Mouse (Mus musculus) cerebellum, adult 9-11 months (tissue): ENCODE results near the gene Cdrt4.

Experiments
- DNase-seq: peaks from one replicate; pipeline ENCODE4 v3.0.0; 2022

The Cdrt4 gene

DNA sequence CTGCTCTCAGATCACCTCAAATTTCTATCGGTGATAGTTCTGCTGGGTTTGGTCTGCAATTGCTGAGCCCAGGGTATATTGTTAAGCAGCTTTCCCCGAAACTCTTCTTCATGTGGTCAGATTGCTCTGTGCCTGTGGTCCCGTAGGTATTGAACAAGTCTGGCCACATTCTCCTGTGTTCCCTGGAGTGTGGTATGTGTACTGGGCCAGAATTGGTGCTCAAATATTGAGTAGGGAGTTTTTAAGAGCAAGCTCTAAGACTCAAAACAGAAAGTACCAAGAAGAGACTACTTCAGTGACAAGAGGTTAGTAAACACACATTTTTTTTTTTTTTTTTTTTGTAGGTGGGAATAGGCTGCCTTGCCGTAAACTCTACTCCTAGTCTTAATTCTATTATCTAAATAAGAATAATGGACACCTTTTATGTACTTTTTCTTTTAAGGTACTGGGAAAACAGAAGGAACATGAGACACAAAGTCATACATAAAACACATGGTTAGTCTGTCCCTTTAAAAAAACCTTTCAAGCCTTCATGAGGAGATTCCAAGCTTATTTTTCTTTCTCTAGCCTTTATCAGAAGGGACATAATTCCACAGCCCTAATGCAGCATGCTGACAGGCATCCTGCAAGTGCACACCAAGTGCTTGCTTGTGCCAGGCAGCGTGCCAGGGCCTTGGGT is 46.2 kb downstream of the Cdrt4 start:
- DNase-seq: no peak

DNA sequence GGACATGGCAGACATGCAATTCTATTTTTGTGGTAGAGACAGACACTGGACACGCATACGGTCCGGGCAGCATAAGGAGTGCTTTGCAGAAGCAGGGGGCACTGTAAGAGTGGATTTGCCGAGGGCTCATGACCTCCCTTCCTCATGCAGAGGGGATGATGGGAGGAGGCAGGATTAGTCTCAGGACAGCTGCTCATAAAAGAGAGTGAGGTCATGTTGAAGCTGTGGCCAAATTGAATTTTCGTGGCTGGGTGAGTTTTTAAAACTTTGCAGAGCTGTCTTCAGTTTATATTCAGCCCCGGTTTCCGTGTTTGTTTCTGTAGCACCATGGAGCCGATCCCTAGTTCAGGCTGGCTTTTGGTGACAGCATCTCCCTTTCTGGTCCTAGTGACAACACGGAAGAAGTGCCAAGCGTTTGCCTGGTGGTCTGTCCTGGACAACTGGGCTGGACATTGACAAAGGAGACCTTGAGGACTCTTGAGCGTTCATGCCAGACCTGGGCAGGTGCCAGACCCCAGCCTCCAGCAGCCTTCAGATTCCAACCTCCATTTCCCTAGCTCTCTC is 46.8 kb downstream of the Cdrt4 start:
- DNase-seq: peak; percentile 60

DNA sequence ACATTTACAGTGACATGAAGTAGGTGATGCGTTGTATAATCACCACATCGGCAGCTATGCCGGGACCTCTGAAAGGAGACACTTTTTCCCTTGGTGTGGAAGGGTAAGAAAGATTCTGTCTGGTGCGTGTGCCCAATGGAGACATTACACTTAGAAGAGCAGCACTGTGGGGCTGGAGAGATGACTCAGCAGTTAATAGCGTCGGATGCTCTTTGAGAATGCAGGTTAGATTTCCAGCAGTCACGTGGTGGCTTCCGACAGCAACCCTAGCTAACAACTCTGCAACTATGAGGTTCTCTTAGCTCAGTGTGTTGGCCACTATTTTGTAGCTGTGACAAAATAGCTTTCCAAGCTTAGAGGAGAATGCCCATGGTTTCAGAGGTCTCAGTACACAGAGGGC is 49.1 kb downstream of the Cdrt4 start:
- DNase-seq: no peak

DNA sequence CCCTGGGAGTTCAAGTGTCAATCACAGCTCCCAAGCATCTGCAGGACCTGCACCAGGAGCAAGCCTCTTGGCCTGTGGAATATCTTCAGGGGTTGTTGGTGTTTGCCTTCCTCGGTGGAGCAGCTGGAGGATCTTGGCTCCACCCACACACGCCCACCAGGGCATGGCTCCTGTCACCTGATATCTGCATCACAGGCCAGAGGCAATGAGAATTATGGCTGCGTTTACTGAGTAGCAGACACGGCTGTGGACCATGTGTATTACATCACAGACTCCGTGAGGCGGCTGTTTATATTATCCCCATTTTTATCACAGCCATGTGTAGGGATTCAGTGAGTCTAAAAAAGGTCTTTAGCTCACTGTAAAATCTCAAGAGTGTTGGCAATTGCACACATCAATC is 53.6 kb downstream of the Cdrt4 start:
- DNase-seq: no peak

DNA sequence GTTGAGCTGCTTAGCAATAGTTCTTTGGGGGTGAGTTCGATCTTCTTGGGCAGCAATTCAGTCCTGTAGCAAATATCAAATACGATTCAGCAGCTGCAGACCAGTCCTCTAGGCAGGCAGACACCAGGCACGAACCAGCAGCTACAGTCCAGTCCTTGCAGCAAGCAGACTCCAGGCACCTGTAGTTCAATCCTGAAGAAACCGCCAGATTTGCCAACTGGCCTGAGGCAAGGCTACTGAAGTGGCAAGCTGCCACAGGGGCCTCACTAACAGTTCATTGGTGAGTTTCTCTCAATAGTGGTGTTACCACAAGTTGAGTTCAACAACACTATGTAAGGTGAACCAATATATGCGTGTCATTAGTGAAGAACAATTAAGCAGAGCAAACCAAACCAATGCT is 56.4 kb downstream of the Cdrt4 start:
- DNase-seq: no peak

DNA sequence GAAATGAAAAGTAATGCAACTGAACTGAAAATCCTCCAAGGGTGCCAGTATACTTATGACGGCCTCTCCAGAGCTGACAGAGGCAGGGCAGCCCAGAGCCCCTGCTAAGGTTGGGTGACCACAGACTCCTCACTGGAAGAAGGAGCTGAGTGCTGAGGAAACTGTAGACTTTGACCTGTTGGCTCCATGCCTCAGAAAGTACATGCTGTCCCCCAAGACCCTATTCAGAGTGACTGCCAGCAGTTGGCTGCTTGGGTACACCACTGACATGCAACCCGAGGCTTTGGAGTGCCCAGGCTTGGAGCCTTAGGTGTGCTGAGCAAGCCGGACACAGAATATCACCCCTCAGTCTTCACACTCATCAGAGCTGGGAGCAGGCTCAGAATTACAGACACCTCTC is 57.0 kb downstream of the Cdrt4 start:
- no peak for DNase-seq

DNA sequence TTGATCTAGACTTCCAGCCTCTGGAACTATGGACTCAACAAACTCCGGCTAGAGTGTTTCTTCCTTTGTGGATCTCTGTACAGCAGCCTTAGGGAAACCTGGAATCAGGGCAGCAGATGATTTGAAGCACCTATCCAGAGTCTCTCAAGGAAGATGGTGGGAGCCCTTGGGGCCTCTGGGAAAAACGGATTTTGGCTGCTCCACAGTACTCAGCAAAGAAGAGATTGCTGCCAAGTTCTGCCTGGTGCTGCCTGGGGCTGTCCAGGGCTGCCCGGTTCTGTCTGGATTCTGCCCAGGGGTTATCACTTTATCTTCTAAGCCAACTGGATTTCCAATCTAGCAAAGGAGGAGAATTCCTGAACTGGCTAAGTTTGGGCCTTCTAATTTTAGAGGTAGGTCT is 58.8 kb downstream of the Cdrt4 start:
- DNase-seq: no peak

DNA sequence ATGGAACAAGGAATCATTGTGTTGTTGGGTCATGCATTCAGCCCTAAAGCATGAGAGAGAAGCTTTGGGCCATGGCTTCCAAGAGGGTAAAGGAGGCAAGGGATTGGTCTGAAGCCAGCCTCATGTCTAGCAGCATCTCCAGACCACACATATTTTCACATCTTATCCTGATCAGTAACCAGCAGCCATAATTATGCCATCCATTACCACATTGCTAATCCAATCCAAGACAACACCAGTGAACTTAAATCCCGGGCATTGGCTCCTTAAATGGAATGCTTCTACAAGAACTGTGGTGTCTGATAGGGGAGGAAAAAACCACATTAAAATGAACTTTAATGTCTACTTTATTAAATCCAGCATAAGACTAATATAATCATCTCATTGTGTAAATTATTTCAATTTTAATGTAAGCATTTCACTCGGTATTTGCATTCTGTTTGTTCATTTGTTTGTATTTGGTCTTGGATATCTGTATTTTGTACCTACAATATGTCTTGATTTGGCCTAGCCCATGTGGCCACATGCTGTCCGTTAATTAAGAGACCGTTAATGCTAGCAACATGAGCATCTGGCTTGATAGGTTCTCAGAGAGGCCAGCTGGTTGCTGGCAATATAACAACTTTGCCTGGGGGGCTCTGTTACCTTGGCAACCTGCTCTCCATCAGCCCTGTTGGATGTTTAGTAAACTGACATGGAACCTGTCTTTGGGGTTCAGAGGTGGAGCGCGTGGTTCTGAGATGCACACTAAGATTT is 66.5 kb downstream of the Cdrt4 start:
- peak; percentile 20 for DNase-seq

DNA sequence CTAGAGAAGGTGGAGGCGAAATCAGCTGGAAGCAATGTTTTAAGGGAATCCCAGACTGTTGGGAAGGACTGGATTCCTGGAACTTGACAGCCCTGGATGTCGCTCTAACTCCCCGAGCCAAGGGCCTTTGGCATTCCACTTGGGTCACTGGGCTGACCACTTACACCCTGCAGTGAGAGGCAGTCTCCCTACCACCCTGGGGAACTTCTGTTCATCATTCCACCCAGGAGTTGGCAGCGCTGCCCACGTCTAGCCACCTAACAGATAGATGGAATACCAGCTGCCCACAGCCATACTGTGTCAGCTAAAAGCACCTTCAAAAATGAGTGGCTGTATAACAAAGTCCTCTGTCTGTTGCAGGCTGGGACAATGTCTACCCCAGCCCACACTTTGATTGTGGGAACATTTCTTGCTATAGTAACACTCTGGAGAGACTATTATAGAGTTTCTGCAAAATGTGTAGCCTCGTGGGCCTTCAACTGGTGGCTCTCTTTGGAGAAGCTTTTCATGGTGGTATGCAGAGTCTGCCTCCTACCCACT is 67.2 kb downstream of the Cdrt4 start:
- DNase-seq: peak; percentile 30

DNA sequence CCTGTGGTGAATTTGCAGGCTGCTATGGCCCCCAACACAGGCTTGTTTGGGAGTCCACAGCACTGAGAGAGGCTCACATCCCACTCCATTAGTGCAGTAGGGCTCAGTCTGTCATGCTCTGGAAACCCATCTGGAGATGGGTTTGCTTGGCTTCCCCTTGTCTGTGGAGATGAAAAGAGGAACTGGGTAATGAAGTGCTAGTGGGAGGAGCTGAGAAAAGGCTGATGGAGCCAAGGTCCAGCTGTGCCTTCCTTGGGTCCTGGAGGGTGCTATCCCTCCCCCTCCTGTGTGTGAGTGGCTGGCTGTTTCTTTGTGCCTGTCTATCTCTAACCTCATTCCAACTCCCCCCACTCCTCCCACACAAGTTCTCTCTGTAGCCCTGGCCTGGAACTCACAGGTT is 69.6 kb downstream of the Cdrt4 start:
- no peak for DNase-seq

DNA sequence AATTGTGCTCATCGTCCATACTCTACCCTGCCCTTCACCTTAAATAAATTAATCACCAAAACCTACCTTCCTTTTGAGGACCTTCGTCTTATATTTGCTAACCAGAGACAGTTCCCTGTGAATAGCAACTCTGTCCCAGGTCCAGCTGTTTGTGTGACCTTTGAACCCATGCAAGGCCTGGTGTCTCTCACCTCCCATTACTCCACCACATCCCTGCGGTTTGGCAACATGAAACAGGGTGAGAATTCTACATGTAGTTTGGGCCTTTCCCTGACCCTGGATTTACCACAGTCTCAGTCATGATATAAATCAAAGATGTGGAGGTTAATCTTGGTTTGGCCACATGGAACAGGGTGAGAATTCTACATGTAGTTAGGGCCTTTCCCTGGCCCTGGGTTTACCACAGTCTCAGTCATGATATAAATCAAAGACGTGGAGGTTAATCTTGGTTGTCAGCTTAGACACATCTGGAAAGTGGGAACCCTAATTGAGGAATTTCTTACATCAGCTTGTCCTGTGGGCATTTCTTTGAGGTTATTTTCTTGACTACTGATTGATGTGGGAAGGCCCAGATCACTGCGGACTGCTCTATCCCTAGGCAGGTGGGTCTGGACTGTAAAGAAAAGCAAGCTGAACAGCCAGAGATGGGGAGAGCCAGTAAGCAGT is 70.3 kb downstream of the Cdrt4 start:
- DNase-seq: no peak

DNA sequence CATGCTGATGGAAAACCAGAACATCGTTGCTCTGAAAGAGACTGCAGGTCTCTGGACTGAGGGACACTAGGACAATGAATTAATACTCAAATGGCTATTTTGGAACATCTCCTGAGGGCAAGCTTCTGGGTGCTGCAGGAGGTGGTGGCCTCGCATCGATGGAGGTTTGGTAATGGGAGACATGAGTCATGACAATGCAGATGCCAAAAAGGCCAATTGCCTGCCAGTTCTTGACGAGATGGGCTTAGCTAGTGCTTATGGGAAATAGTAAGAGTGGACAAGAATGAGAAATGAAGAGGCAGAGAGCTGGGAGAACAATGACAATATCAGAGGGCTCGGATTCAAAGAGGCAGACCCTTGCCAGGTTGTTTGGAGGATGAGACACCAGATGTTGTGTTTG is 72.5 kb downstream of the Cdrt4 start:
- DNase-seq: no peak

DNA sequence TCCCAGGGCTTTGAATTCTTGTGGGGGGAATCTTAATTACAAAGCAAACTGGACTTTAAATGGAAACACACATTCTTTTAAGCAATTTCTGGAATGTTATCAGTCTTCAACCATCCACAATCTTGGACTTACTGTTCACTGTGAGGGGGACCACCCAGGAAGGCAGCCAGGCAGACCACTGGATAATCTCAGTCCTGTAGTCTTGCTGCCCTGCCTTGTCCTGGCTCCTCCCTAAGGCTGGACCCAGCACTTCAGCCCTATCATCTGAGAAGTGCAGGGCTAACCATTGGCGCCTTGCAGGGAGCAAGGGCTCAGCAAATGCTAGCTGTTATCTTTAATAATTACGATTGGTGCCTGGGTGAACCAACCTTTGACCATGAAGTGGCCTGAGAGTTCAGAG is 73.1 kb downstream of the Cdrt4 start:
- DNase-seq: no peak

DNA sequence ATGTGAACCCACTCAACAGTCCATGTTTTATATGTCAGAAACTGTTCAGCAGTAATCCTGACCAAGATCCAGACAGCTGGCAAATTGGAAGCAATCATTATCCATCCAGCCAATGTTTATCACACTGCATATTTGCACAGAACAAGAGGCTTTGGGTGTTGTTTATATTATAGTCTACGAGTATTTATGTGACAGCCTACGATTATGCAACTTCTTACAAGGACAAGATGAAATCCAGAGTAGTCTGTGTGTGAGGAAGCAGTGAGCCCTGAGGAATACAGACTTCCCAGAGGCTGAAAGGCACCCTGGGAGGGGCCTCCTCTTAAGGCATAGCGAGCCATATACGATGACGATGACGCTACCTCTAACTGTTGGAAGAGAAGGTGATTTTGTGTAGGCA is 74.5 kb downstream of the Cdrt4 start:
- no peak for DNase-seq

DNA sequence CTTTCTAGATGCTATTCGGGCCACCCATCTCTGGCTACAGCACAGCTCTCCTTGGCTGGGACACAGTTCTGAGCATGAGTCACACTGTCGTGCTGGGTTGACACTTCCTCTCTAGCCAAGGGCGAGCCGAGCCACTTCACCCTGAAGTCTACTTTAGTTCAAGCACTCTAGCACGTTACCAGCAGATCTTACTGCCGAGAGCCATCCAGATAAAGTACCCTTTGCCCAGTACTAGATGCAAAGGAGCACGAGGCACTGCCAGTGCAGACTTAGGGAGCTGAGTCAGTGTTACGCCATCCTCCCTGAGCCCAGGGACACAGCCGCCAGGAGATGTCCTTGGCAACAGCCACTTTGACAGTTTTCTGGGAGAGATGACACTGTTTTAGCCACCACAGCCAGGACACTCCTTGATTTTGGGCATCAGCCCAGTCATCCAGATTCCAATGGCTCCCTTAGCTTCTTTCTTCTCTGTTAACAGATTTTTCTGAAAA is 75.7 kb downstream of the Cdrt4 start:
- DNase-seq: peak; percentile 81

DNA sequence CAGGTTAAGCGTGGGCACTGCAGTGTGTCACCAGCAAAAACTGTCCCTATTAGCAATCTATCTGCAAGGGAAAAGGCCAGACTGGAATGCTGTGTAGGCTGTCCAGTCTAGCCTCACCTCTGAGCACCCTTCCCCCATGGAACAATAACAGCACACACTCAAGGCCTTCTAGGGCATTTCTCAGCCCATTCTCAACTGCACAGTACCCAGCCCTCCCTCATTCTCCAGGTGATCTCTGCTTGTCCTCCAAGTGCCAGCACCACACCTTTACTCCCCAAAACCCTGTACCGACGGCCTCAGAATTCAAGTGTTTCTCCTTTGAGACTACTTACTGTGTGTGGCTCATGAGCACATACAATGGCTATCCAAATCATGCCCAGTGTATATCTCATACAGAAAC is 77.1 kb downstream of the Cdrt4 start:
- DNase-seq: no peak

DNA sequence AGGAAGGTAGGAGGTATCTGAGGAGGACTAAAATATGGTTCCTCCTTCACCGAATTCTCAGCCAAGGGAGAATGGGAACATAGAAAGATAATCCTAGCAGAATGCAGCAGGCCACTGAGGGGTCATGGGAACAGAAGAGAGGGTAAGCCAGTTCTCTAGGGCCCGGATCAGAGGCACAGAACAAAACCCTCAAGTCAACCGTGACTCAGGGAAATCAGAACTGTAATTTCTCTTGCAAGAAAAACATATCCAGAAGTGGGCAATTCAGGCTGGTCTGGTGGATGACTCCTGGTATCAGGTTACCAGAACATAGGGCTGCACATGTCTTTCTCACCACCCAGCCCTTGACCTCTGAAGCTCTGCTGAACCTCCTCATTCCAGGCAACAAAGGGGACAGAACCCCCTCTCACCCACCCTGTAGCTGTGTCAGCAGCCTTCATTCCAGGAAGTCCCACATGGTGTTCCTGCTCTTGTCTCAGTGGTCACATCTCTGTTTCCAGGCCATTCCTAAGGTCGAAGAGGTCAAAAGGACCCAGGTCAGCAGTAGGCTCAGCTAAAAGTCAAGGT is 78.2 kb downstream of the Cdrt4 start:
- no peak for DNase-seq

DNA sequence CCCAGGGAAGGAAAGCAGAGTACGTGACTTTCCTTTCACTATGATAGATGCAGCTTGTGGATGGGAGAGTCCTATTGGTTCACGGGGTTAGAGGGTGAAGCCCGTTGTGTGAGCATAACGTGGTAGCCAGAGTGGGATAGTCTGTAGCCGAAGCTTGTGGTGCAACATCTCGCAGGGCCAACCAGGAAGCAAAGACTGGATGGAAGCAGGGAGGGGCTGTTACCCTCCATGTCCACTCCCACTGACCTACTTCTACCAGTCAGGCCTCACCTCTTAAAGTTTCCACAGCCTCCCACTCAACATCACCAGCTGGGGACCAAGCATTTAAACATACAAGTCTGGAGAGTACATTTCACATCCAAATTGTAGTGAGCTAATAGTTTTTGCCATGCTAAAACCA is 78.7 kb downstream of the Cdrt4 start:
- no peak for DNase-seq

DNA sequence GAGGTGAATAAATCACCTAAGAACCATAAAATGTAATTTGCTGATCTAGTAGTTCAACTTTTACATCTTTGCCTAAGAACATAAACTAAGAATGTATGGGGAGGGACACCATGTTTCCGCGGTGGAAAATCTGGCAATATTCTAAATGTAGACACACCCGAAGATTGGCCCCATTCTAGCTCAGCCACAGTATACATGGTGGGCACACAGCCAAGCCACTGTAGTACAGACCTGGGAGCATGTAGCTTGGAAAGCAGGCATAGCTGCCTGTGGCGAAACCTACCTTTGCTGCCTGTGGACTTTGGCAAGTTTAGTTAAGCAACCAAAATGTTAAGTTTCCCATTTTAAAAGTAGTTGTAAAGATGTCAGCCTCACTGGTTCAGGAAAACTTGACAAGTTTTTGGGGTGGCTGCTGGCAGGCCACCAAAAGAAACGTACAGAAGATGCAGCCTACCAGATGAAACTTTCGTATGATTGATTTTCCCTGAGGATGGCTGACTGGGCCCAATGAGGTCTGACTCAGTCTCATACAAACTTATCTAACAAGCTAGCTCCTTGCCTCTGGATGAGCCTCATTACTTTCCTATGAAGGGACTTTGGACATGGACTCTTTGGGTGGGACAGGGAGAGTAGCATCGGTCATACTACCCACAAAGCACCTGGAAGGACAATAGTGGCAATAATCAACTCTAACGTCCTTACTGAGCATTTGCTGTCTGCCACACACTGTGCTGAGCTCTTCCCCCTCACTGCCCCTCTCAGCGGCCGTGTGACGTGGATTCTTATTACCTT is 84.6 kb downstream of the Cdrt4 start:
- no peak for DNase-seq

DNA sequence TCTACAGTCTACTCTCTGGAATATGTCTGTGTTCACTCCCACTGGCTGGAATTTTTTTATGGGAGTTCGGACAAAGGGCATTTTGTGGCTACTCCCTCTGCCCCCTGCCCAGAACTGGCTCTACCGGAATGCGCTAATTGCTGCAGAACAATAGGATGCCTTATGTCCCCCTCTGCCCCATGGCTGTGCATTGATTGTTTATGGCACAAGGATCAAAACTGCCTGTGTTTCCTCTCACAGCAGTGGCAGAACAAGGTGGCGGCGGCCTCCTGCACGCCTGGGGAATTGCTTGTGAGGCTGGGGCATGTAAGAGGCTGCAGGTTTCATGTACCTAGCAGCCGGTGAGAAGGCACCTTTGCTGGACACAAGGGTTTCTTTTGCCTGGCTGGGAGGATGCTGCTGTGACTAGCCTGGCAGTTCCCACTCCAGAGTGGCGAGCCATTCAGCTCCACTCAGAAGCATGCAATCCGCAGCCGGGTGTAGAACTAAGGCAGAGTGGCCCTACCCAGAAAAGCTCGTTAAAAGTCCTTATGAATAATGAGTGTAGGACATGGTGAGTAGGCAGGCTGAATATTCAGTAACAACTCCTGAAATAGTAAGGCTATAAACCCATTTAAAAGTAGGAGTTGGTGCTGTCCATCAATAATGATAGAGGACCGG is 89.1 kb downstream of the Cdrt4 start:
- DNase-seq: no peak
